Mouse (Mus musculus): Measurements from ENCODE around the gene Atf6.

- no peak for TF ChIP-seq CTCF (IDR thresholded peaks at IDR 0.05; ENCODE audit: insufficient read depth, low read depth, low read length)
- TF ChIP-seq POLR2A (IDR thresholded peaks at IDR 0.05; ENCODE audit: insufficient read depth, low read depth, low read length): no peak
Observed at GRCm38 (mm10) chr1:170718133-170718810, 149.3 kb downstream of the Atf6 start.

Data from olfactory bulb, adult 2 months (tissue).